Mouse (Mus musculus) gonadal fat pad, adult 2 months (tissue): Measurements from ENCODE around the gene Atp5g1. TPM values are rescaled to one million over a fixed set of nuclear protein-coding genes. Genes with fewer than 3 reads are reported as not detected.

ENCODE experiments used
- DNase-seq: peaks from one replicate; pipeline ENCODE4 v3.0.0-alpha.2; 2012; ENCODE audit warnings: low read depth
- polyA plus RNA-seq: library from polyadenylated mRNA; depleted of rRNA; stranded (reverse); fragments of >200 nt; gene quantifications from 2 replicates; pipeline ENCODE4 v1.2.3, GENCODE M21; 2012; rRNA removed

Atp5g1 gene
- polyA plus RNA-seq, 1 experiment = 603 TPM

- DNase-seq = no peak
Observed at GRCm38 (mm10) chr11:96028130-96028529, 47.3 kb downstream of the Atp5g1 start.

GRCm38 (mm10) chr11:96020622-96021021 lies 54.8 kb downstream of the Atp5g1 start:
- DNase-seq = no peak

Other genes with a start within 250 kb of the Atp5g1 start
- gene Gngt2, start 238.5 kb downstream of the Atp5g1 start, polyA plus RNA-seq = 5.2 and 12.0 TPM in 2 replicates
- gene Abi3, start 233.2 kb downstream of the Atp5g1 start, polyA plus RNA-seq = 12.4 and 17.7 TPM in 2 replicates
- gene B4galnt2, start 160.8 kb downstream of the Atp5g1 start, polyA plus RNA-seq = 21.6 and 41.6 TPM in 2 replicates
- gene Igf2bp1, start 69.7 kb downstream of the Atp5g1 start, polyA plus RNA-seq = 0.08 and 0.11 TPM in 2 replicates
- gene Gip, start 51.1 kb downstream of the Atp5g1 start, polyA plus RNA-seq = not detected in 2 replicates
- gene Snf8, start 40.8 kb downstream of the Atp5g1 start, polyA plus RNA-seq = 35.6 and 45.2 TPM in 2 replicates
- 89.4 and 104 TPM in 2 replicates for gene Ube2z, start 10.3 kb downstream of the Atp5g1 start, polyA plus RNA-seq
- 0.09 TPM in 1 of 2 replicates, not detected in the other for gene Calcoco2, start 36.3 kb upstream of the Atp5g1 start, polyA plus RNA-seq
- gene Ttll6, start 58.1 kb upstream of the Atp5g1 start, polyA plus RNA-seq = 0.45 and 0.84 TPM in 2 replicates
- 0.04 TPM in 1 of 2 replicates, not detected in the other for gene Hoxb13, start 118.6 kb upstream of the Atp5g1 start, polyA plus RNA-seq
- 27.8 and 31.5 TPM in 2 replicates for gene Hoxb9, start 195.8 kb upstream of the Atp5g1 start, polyA plus RNA-seq
- 137 and 237 TPM in 2 replicates for gene Hoxb8, start 206.2 kb upstream of the Atp5g1 start, polyA plus RNA-seq
- 49.4 and 65.1 TPM in 2 replicates for gene Hoxb7, start 211.0 kb upstream of the Atp5g1 start, polyA plus RNA-seq
- 153 and 221 TPM in 2 replicates for gene Hoxb6, start 216.8 kb upstream of the Atp5g1 start, polyA plus RNA-seq
- 10.7 and 13.8 TPM in 2 replicates for gene Hoxb5, start 227.7 kb upstream of the Atp5g1 start, polyA plus RNA-seq
- 19.5 and 22.4 TPM in 2 replicates for gene Hoxb4, start 242.6 kb upstream of the Atp5g1 start, polyA plus RNA-seq
- 20.1 and 26.4 TPM in 2 replicates for gene Hoxb3, start 247.7 kb upstream of the Atp5g1 start, polyA plus RNA-seq